Mouse (Mus musculus): ENCODE data around the gene Trip13.
A peak's percentile ranks its signal among the peaks of the same experiment; 100 is the strongest.

The Trip13 gene

DNA sequence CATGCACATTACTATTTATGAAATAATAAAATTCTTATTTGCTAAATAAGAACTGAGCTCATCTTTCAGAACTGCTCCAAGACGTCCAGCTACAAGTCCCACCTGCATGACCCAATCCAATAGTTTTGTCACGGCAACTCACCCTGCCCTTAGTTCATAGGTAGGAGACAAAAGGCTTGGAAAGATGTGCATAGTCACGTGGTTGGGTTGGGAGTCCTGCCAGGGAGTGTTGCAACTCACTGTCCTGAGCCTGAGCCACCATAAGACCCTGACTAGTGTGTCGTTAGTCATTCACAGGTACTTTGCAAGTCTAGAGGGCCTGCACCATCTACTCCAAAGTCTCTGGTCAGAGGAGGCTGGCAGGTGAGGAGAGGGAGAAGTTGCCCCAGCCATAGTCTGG lies 51.5 kb downstream of the Trip13 start:
- DNase-seq = peak; percentile 37

DNA sequence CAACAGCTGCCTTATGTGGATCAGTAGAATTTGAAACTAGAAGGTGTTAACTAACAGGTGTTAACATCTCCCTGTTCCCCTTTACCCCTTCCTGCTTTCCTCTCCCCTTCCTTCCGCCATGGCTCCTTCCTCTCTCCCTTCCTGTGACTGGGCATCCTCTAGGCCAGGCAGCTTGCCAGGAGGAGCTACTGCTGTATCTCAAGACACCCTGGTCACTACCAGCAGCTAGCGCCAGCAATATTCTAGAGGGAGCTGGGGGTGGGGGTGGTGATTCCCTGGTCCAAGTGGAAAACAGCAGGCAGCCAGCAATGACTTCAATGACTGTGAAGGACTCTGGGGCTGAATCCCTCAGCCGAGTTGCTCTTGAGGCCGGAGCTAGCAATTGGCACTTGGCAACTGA lies 51.9 kb downstream of the Trip13 start:
- DNase-seq = peak; percentile 6

DNA sequence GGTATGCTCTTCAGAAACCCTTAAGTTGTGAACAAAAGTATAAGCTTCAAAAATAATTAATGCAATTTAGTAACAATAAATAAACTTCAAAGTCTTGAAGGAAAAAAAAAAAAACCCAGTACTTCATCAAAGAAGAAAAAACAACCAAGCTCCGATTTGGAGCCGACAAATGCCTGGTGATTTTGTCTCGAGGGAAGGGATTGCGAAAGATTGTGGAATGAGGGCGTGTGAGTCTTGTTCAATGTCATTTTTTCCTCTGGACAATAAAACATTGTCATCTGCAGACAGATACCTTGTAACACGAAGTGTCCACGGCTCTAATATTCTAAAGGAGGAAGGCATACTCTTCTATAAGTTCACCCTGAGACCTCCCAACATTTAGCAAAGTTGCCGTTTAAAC lies 56.2 kb downstream of the Trip13 start:
- DNase-seq = no peak

DNA sequence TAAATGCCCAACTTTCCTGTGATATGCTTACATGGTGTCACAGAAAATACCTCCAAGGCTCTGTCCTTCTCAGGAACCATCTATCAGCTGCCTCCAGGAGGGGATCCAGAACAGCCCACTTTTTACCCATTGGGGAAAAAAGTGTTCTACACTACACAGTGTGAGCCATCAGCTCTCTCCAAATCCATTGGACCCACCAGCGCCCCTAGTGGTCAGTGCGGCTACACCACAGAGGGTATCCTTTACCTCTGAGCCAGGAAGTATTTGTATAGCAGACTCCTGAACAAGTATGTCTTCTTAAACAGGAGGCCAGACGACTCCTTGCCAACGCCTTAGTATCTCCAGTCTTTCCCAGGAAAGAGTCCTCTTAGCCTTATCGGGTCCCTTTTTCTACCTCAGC lies 57.8 kb downstream of the Trip13 start:
- DNase-seq = peak; percentile 47

DNA sequence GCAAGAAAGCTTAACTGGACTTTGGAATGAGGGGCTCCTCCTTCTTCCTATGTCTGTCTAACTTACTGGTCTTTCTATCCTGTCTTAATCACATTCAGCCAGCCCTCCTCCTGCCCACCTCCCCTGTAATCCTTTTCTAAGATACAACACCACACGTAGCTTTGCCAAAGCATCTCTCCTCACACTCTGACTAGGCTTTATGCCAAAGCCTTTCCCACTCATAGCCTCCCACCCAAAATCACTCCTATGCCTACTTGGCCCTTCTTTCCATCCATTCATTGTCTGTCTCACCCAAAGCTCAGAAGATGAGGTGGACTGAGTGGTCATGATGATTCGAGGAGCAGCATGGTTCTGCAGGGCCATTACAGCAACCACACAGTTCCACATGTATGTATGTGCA lies 65.4 kb downstream of the Trip13 start:
- DNase-seq = no peak
